Mouse (Mus musculus) heart, adult 2 months (tissue): ENCODE results near the gene Ttll10. TPM values are rescaled to one million over a fixed set of nuclear protein-coding genes. Genes with fewer than 3 reads are reported as not detected.

ENCODE experiments used
- DNase-seq, 2 experiments: peaks; one replicate each; pipeline ENCODE4 v3.0.0; 2021
- H3K27ac ChIP-seq: fragments of 200-600 bp; 2 replicates; pipeline ENCODE4 v1.8.1; 2022
- H3K27me3 ChIP-seq: fragments of 200-500 bp; 2 replicates; pipeline ENCODE4 v1.6.1; 2012; ENCODE audit warnings: mild to moderate bottlenecking, low read length, inconsistent platforms, mixed read lengths; ENCODE audit not compliant: control insufficient read depth, insufficient read depth
- H3K36me3 ChIP-seq: fragments of 200-500 bp; 2 replicates; pipeline ENCODE4 v1.6.1; 2012; ENCODE audit warnings: low read length, inconsistent platforms; ENCODE audit not compliant: control insufficient read depth, insufficient read depth
- H3K4me1 ChIP-seq: fragments of 200-500 bp; 2 replicates; pipeline ENCODE4 v1.6.1; 2011; ENCODE audit warnings: low read length; ENCODE audit not compliant: control insufficient read depth, insufficient read depth
- H3K4me3 ChIP-seq: fragments of 200-600 bp; 2 replicates; pipeline ENCODE4 v1.8.1; 2022
- H3K79me2 ChIP-seq: fragments of 200-500 bp; replicated peaks from 2 replicates; pipeline ENCODE4 v1.6.1; 2012; ENCODE audit warnings: mild to moderate bottlenecking, inconsistent platforms, low read length, moderate library complexity, mixed read lengths; ENCODE audit not compliant: control insufficient read depth, insufficient read depth
- H3K9ac ChIP-seq: fragments of 200-500 bp; 2 replicates; pipeline ENCODE4 v1.6.1; 2012; ENCODE audit warnings: low read depth, mild to moderate bottlenecking, control low read depth, inconsistent platforms, low read length, mixed read lengths
- CTCF ChIP-seq: fragments of 200-600 bp; IDR thresholded peaks from 2 replicates; pipeline ENCODE4 v1.8.1; 2022; ENCODE audit warnings: antibody characterized with exemption, mild to moderate bottlenecking, moderate library complexity
- EP300 ChIP-seq: fragments of 200-500 bp; IDR thresholded peaks from 2 replicates; pipeline ENCODE4 v1.6.1; 2011; ENCODE audit warnings: low read depth, low read length, control low read depth; ENCODE audit not compliant: insufficient read depth
- POLR2A ChIP-seq: fragments of 200-500 bp; IDR thresholded peaks from 2 replicates; pipeline ENCODE4 v1.6.1; 2011; ENCODE audit warnings: mild to moderate bottlenecking, low read depth, low read length, control low read depth; ENCODE audit not compliant: insufficient read depth
- WGBS: fragments of 180-500 bp; shearing (Covaris S2); methylation state at CpG from one replicate; pipeline ENCODE4 v1.1.7; 2018; 5-methylcytosine and 5-hydroxymethylcytosine counted together
- intact Hi-C: fragments of 180-260 bp; cut with DNase I; formaldehyde crosslinking; loops from one replicate; pipeline ENCODE4 v1.15.1; 2025
- polyA plus RNA-seq: library from polyadenylated mRNA; depleted of rRNA; stranded (reverse); fragments of >200 nt; gene quantifications from 2 replicates; pipeline ENCODE4 v1.2.3, GENCODE M21; 2012
- total RNA-seq, 2 experiments: library from RNA; stranded (reverse); gene quantifications; 2 replicates each; pipeline ENCODE4 v1.2.3; 2021

Ttll10 gene
- total and polyA plus RNA-seq, 3 experiments, result 1.1 TPM; not detected in 2

GRCm38 (mm10) chr4:156096191-156096590, 37.0 kb upstream of the Ttll10 start:
- H3K4me3 ChIP-seq, result no peak overlapping the region
- H3K4me1 ChIP-seq, result no peaks in the 10 kb centered on the region
- 92% methylated on average over 1 of the region's 1 CpGs for WGBS
- no peaks in the 10 kb centered on the region for H3K36me3 ChIP-seq
- intact Hi-C loops, result no loop called here
- no peak overlapping the region for H3K27ac ChIP-seq
- no peak overlapping the region for H3K9ac ChIP-seq
- TF ChIP-seq CTCF (no peak), EP300 (no peak), POLR2A (no peak)
- H3K79me2 ChIP-seq, result no peaks in the 10 kb centered on the region
- DNase-seq, result no peak
- no peaks in the 10 kb centered on the region for H3K27me3 ChIP-seq

GRCm38 (mm10) chr4:156093758-156094157, 34.5 kb upstream of the Ttll10 start:
- H3K9ac ChIP-seq, result no peak overlapping the region
- intact Hi-C loops, result no loop called here
- no peak for DNase-seq
- WGBS, result 81% methylated on average over 5 of the region's 5 CpGs
- no peaks in the 10 kb centered on the region for H3K79me2 ChIP-seq
- no peaks in the 10 kb centered on the region for H3K4me1 ChIP-seq
- no peak overlapping the region for H3K27ac ChIP-seq
- no peak for TF ChIP-seq POLR2A
- TF ChIP-seq CTCF, result no peak
- no peak for TF ChIP-seq EP300
- H3K36me3 ChIP-seq, result no peaks in the 10 kb centered on the region
- H3K27me3 ChIP-seq, result no peaks in the 10 kb centered on the region
- H3K4me3 ChIP-seq, result no peak overlapping the region

DNA sequence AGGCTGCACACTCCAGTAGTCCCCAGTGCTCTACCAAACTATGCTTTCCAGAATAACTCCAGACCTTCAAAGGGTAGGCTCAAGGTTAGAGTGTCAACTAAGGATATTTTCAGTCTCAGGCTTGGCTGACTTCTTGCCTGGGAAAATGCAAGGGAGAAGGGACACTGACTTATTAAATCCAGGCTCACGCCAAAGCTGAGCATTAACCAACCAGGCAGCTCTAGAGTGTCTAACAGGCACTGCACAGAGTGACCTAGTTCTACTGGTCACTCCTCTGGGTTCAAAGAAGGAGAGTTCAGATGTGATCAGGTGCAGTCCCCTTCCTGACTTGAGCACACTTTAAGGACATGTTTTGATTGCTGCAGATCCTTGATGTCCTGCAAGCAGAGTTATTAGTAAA, 33.6 kb upstream of the Ttll10 start:
- no peak for DNase-seq
- no peaks in the 10 kb centered on the region for H3K36me3 ChIP-seq
- H3K9ac ChIP-seq, result no peak overlapping the region
- no peaks in the 10 kb centered on the region for H3K4me1 ChIP-seq
- intact Hi-C loops, result no loop called here
- H3K27ac ChIP-seq, result no peak overlapping the region
- TF ChIP-seq POLR2A (no peak), EP300 (no peak), CTCF (no peak)
- H3K79me2 ChIP-seq, result no peaks in the 10 kb centered on the region
- 59% methylated on average over 1 of the region's 1 CpGs for WGBS
- H3K4me3 ChIP-seq, result no peak overlapping the region
- H3K27me3 ChIP-seq, result no peaks in the 10 kb centered on the region

- Histone ChIP-seq H3K9ac (no peak overlapping the region), H3K79me2 (no peaks in the 10 kb centered on the region), H3K4me3 (no peak overlapping the region), H3K27ac (no peak overlapping the region), H3K4me1 (no peaks in the 10 kb centered on the region), H3K36me3 (no peaks in the 10 kb centered on the region), H3K27me3 (no peaks in the 10 kb centered on the region)
- DNase-seq, result no peak
- 60% methylated on average over 1 of the region's 1 CpGs for WGBS
- no peak for TF ChIP-seq EP300
- no peak for TF ChIP-seq POLR2A
- no peak for TF ChIP-seq CTCF
- intact Hi-C loops, result no loop called here
Observed at GRCm38 (mm10) chr4:156091236-156091635, 32.0 kb upstream of the Ttll10 start.

DNA sequence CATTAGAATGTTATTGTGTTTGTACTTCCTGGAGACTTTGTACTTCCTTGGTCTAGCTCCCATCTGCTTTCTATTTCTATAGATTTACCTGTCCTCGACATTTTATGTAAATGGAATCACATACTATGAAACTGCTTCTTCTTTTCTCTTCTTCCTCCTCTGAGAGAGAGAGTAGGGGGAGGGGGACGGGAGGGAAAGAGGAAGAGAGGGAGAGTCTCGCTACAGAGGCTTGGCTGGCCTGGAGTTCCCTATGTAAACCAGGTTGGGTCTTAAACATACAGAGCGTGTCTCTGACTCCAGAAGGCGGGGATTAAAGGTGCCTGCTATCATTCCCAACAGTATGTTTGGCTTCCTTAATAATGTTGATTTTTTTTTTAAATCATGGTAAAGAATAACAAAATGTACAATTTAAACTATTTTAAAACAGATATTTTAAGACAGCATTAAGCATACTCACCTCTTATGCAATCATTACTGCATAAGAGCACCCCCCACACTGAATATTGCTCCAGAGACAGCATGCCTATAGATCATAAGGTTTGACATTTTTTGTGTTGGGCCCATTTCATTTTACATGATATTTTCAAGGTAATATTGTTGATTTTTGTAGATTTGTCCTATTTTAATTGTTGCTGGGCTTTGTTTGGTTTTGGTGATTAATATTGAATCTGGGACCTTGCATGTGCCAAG, 28.3 kb upstream of the Ttll10 start:
- DNase-seq, result no peak
- Histone ChIP-seq H3K79me2 (no peaks in the 10 kb centered on the region), H3K27ac (no peak overlapping the region), H3K27me3 (no peaks in the 10 kb centered on the region), H3K9ac (no peak overlapping the region), H3K4me3 (no peak overlapping the region), H3K4me1 (no peaks in the 10 kb centered on the region), H3K36me3 (no peaks in the 10 kb centered on the region)
- 34% methylated on average over 5 of the region's 5 CpGs for WGBS
- intact Hi-C loops, result no loop called here
- TF ChIP-seq EP300 (no peak), POLR2A (no peak), CTCF (no peak)

DNA sequence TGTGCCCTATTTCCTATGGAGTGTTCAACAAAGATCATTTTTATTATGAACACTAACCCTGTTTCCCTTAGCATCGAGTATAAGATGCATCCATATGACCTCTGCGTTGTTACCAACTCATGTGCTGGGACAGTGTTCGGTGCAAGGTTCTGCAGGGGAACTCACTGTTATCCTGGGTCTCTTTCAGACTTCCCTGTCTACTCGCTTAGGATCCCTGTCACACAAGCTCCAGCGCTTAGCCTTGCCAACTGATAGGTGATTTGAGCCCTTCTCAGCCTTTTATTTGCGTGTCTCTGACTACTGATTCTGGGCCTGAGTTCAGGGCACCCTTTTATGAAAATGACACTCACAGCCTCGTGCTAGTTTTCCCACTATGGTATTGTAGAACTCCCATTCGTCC, 26.0 kb upstream of the Ttll10 start:
- no peaks in the 10 kb centered on the region for H3K36me3 ChIP-seq
- no peaks in the 10 kb centered on the region for H3K79me2 ChIP-seq
- no peaks in the 10 kb centered on the region for H3K4me1 ChIP-seq
- TF ChIP-seq CTCF (no peak), EP300 (no peak), POLR2A (no peak)
- no peak overlapping the region for H3K9ac ChIP-seq
- no peak overlapping the region for H3K27ac ChIP-seq
- intact Hi-C loops, result no loop called here
- no peak for DNase-seq
- no peaks in the 10 kb centered on the region for H3K27me3 ChIP-seq
- WGBS, result 80% methylated on average over 8 of the region's 8 CpGs
- no peak overlapping the region for H3K4me3 ChIP-seq
